Mouse (Mus musculus) embryonic facial prominence, embryonic 10.5 days (tissue): ENCODE results near the gene Tmem50b. TPM values are rescaled to one million over a fixed set of nuclear protein-coding genes. Genes with fewer than 3 reads are reported as not detected.
"Not testable (repeated sequence)": the region's sequence is repeated elsewhere in the genome, so short reads cannot be mapped to it uniquely, and the experiment has no call there.

Source experiments
- DNase-seq: peaks from one replicate; pipeline ENCODE4 v3.0.0-alpha.2; 2017; ENCODE audit warnings: low spot score
- H3K27ac ChIP-seq: fragments of 300-500 bp; sonication (generic); replicated peaks from 2 replicates; pipeline ENCODE4 v1.5.1; 2016; ENCODE audit warnings: mild to moderate bottlenecking
- H3K27me3 ChIP-seq: fragments of 300-500 bp; sonication (generic); replicated peaks from 2 replicates; pipeline ENCODE4 v1.6.1; 2016; ENCODE audit warnings: low read depth, mild to moderate bottlenecking; ENCODE audit not compliant: poor library complexity, severe bottlenecking
- H3K36me3 ChIP-seq: fragments of 300-500 bp; sonication (generic); replicated peaks from 2 replicates; pipeline ENCODE4 v1.6.1; 2016; ENCODE audit warnings: mild to moderate bottlenecking, moderate library complexity
- H3K4me1 ChIP-seq: fragments of 300-500 bp; sonication (generic); 2 replicates; pipeline ENCODE4 v1.6.1; 2016
- H3K4me3 ChIP-seq: fragments of 300-500 bp; sonication (generic); 2 replicates; pipeline ENCODE4 v1.5.1; 2016; ENCODE audit warnings: mild to moderate bottlenecking, moderate library complexity
- H3K9me3 ChIP-seq: fragments of 300-500 bp; sonication (generic); 2 replicates; pipeline ENCODE4 v1.6.1; 2016; ENCODE audit warnings: mild to moderate bottlenecking
- WGBS: fragments of 180-500 bp; shearing (Covaris S2); methylation state at CpG from one replicate; pipeline ENCODE4 v1.1.7; 2016; 5-methylcytosine and 5-hydroxymethylcytosine counted together
- polyA plus RNA-seq: library from polyadenylated mRNA; unstranded; fragments of >200 nt; fragmentation: Nextera tagmentation; extraction: Ambion mirVana; gene quantifications from 2 replicates; pipeline ENCODE4 v1.2.1, GENCODE M21; 2016

The Tmem50b gene
- polyA plus RNA-seq, 1 experiment from 2014 or later: 25.6 TPM

GRCm38 (mm10) chr16:91543619-91544018, 54.0 kb downstream of the Tmem50b start:
- Histone ChIP-seq H3K36me3 (no peaks in the 10 kb centered on the region), H3K27ac (no peak overlapping the region), H3K4me1 (peaks cover 44% of the 10 kb centered on the region), H3K27me3 (peaks cover 10% of the 10 kb centered on the region), H3K9me3 (no peaks in the 10 kb centered on the region), H3K4me3 (no peak overlapping the region)
- 97% methylated on average over 1 of the region's 1 CpGs for WGBS
- no peak for DNase-seq

GRCm38 (mm10) chr16:91541573-91542081, 56.0 kb downstream of the Tmem50b start:
- WGBS: 43% methylated on average over 10 of the region's 10 CpGs
- Histone ChIP-seq H3K27ac (no peak overlapping the region), H3K27me3 (peaks cover 10% of the 10 kb centered on the region), H3K9me3 (no peaks in the 10 kb centered on the region), H3K4me1 (peaks cover 33% of the 10 kb centered on the region), H3K36me3 (no peaks in the 10 kb centered on the region), H3K4me3 (peak overlapping the region; percentile 28; the same call in 1 of the 2 replicates)
- DNase-seq: peak; percentile 44

- Histone ChIP-seq H3K27ac (peak overlapping the region; percentile 65), H3K27me3 (no peaks in the 10 kb centered on the region), H3K36me3 (no peaks in the 10 kb centered on the region), H3K4me3 (no peak overlapping the region), H3K4me1 (peaks cover 18% of the 10 kb centered on the region), H3K9me3 (no peaks in the 10 kb centered on the region)
- WGBS: 53% methylated on average over 9 of the region's 9 CpGs
- DNase-seq: no peak
Observed at GRCm38 (mm10) chr16:91538513-91538912, 59.1 kb downstream of the Tmem50b start.

- Histone ChIP-seq H3K27ac (peak overlapping the region; percentile 65), H3K9me3 (no peaks in the 10 kb centered on the region), H3K4me3 (no peak overlapping the region), H3K4me1 (peaks cover 18% of the 10 kb centered on the region), H3K36me3 (no peaks in the 10 kb centered on the region), H3K27me3 (no peaks in the 10 kb centered on the region)
- no peak for DNase-seq
- WGBS: 76% methylated on average over 6 of the region's 6 CpGs
Observed at GRCm38 (mm10) chr16:91538051-91538450, 59.5 kb downstream of the Tmem50b start.

- Histone ChIP-seq H3K4me1 (peaks cover 18% of the 10 kb centered on the region), H3K4me3 (no peak overlapping the region), H3K36me3 (no peaks in the 10 kb centered on the region), H3K27ac (no peak overlapping the region), H3K9me3 (no peaks in the 10 kb centered on the region), H3K27me3 (no peaks in the 10 kb centered on the region)
- DNase-seq: no peak
- 85% methylated on average over 3 of the region's 3 CpGs for WGBS
Observed at GRCm38 (mm10) chr16:91537065-91537464, 60.5 kb downstream of the Tmem50b start.

GRCm38 (mm10) chr16:91536372-91536771, 61.2 kb downstream of the Tmem50b start:
- peaks cover 11% of the 10 kb centered on the region for H3K4me1 ChIP-seq
- H3K27me3 ChIP-seq: no peaks in the 10 kb centered on the region
- H3K36me3 ChIP-seq: no peaks in the 10 kb centered on the region
- WGBS: 92% methylated on average over 6 of the region's 6 CpGs
- H3K27ac ChIP-seq: no peak overlapping the region
- H3K4me3 ChIP-seq: no peak overlapping the region
- no peak for DNase-seq
- H3K9me3 ChIP-seq: no peaks in the 10 kb centered on the region

GRCm38 (mm10) chr16:91534888-91535287, 62.7 kb downstream of the Tmem50b start:
- Histone ChIP-seq H3K36me3 (no peaks in the 10 kb centered on the region), H3K27ac (no peak overlapping the region), H3K27me3 (no peaks in the 10 kb centered on the region), H3K9me3 (no peaks in the 10 kb centered on the region), H3K4me1 (peaks cover 9% of the 10 kb centered on the region), H3K4me3 (no peak overlapping the region)
- 84% methylated on average over 6 of the region's 6 CpGs for WGBS
- no peak for DNase-seq

GRCm38 (mm10) chr16:91534477-91534876, 63.1 kb downstream of the Tmem50b start:
- DNase-seq: peak; percentile 91
- Histone ChIP-seq H3K36me3 (no peaks in the 10 kb centered on the region), H3K27ac (no peak overlapping the region), H3K4me1 (peaks cover 9% of the 10 kb centered on the region), H3K9me3 (no peaks in the 10 kb centered on the region), H3K27me3 (no peaks in the 10 kb centered on the region), H3K4me3 (no peak overlapping the region)
- 57% methylated on average over 13 of the region's 13 CpGs for WGBS

GRCm38 (mm10) chr16:91533097-91534001, 64.3 kb downstream of the Tmem50b start:
- no peaks in the 10 kb centered on the region for H3K9me3 ChIP-seq
- no peak overlapping the region for H3K27ac ChIP-seq
- no peaks in the 10 kb centered on the region for H3K36me3 ChIP-seq
- no peak for DNase-seq
- 73% methylated on average over 23 of the region's 23 CpGs for WGBS
- H3K4me1 ChIP-seq: peaks cover 4% of the 10 kb centered on the region
- no peaks in the 10 kb centered on the region for H3K27me3 ChIP-seq
- H3K4me3 ChIP-seq: no peak overlapping the region

- Histone ChIP-seq H3K27me3 (no peaks in the 10 kb centered on the region), H3K9me3 (no peaks in the 10 kb centered on the region), H3K36me3 (no peaks in the 10 kb centered on the region), H3K27ac (no peak overlapping the region), H3K4me1 (no peaks in the 10 kb centered on the region), H3K4me3 (no peak overlapping the region)
- DNase-seq: no peak
- 71% methylated on average over 2 of the region's 2 CpGs for WGBS
Observed at GRCm38 (mm10) chr16:91532429-91532828, 65.2 kb downstream of the Tmem50b start.

GRCm38 (mm10) chr16:91531856-91532255, 65.7 kb downstream of the Tmem50b start:
- no peaks in the 10 kb centered on the region for H3K9me3 ChIP-seq
- H3K36me3 ChIP-seq: no peaks in the 10 kb centered on the region
- no peak overlapping the region for H3K4me3 ChIP-seq
- H3K27ac ChIP-seq: no peak overlapping the region
- WGBS: 94% methylated on average over 6 of the region's 6 CpGs
- H3K27me3 ChIP-seq: no peaks in the 10 kb centered on the region
- no peak for DNase-seq
- H3K4me1 ChIP-seq: no peaks in the 10 kb centered on the region

- not testable (repeated sequence) for H3K4me1 ChIP-seq, H3K27ac ChIP-seq, H3K4me3 ChIP-seq, H3K36me3 ChIP-seq, H3K9me3 ChIP-seq, H3K27me3 ChIP-seq, DNase-seq
- 82% methylated on average over 4 of the region's 4 CpGs for WGBS
Observed at GRCm38 (mm10) chr16:91530830-91531229, 66.8 kb downstream of the Tmem50b start.

GRCm38 (mm10) chr16:91528578-91528977, 69.0 kb downstream of the Tmem50b start:
- Histone ChIP-seq H3K36me3 (no peaks in the 10 kb centered on the region), H3K4me1 (no peaks in the 10 kb centered on the region), H3K4me3 (no peak overlapping the region), H3K27ac (no peak overlapping the region), H3K9me3 (peaks cover 5% of the 10 kb centered on the region; the same call in 1 of the 2 replicates), H3K27me3 (no peaks in the 10 kb centered on the region)
- DNase-seq: no peak
- WGBS: 89% methylated on average over 9 of the region's 9 CpGs
